Mouse (Mus musculus) myocyte (in vitro differentiated cells): ENCODE measurements around the gene Rce1. TPM values are rescaled to one million over a fixed set of nuclear protein-coding genes. Genes with fewer than 3 reads are reported as not detected.

Source experiments
- H3K27me3 ChIP-seq: one replicate; pipeline ENCODE4 v1.6.1; 2011; ENCODE audit not compliant: control insufficient read depth, insufficient read depth, insufficient read length
- H3K36me3 ChIP-seq: one replicate; pipeline ENCODE4 v1.6.1; 2011; ENCODE audit not compliant: control insufficient read depth, insufficient read depth
- H3K4me2 ChIP-seq: one replicate; pipeline ENCODE4 v1.6.1; 2011; ENCODE audit warnings: low read depth, control low read depth
- H3K4me3 ChIP-seq: one replicate; pipeline ENCODE4 v1.5.1; 2011; ENCODE audit warnings: mild to moderate bottlenecking, control low read depth, moderate library complexity
- H3K79me2 ChIP-seq: one replicate; pipeline ENCODE4 v1.6.1; 2011; ENCODE audit not compliant: control insufficient read depth, insufficient read depth
- H3ac ChIP-seq: one replicate; pipeline ENCODE4 v1.6.1; 2011; ENCODE audit not compliant: control insufficient read depth, insufficient read length
- CEBPB ChIP-seq: IDR thresholded peaks from 2 replicates; pipeline ENCODE4 v1.6.1; 2011; ENCODE audit warnings: mild to moderate bottlenecking, moderate library complexity; ENCODE audit not compliant: poor library complexity, insufficient read depth, severe bottlenecking
- E2F4 ChIP-seq: IDR thresholded peaks from one replicate; pipeline ENCODE4 v1.6.1; 2011; ENCODE audit warnings: mild to moderate bottlenecking, control low read depth, moderate library complexity; ENCODE audit not compliant: insufficient read depth
- MAX ChIP-seq: IDR thresholded peaks from one replicate; pipeline ENCODE4 v1.6.1; 2011; ENCODE audit warnings: low read depth, mild to moderate bottlenecking, control low read depth
- MYOD1 ChIP-seq, 3 experiments: IDR thresholded peaks; one replicate each; pipeline ENCODE4 v1.6.1; 2011; ENCODE audit warnings: control low read depth in 2 of 3, low read depth in 2 of 3, mild to moderate bottlenecking in 2 of 3, moderate library complexity in 1 of 3; ENCODE audit not compliant: insufficient read length in 2 of 3, control insufficient read depth in 1 of 3
- MYOG ChIP-seq, 3 experiments: IDR thresholded peaks; one replicate each; pipeline ENCODE4 v1.6.1; 2011; ENCODE audit warnings: control low read depth in 2 of 3, low read depth in 2 of 3, mild to moderate bottlenecking in 2 of 3; ENCODE audit not compliant: insufficient read length in 2 of 3, control insufficient read depth in 1 of 3, insufficient read depth in 1 of 3
- POLR2A ChIP-seq: IDR thresholded peaks from one replicate; pipeline ENCODE4 v1.6.1; 2011; ENCODE audit warnings: low read depth, mild to moderate bottlenecking, control low read depth, moderate library complexity; ENCODE audit not compliant: insufficient read length
- POLR2AphosphoS2 ChIP-seq: IDR thresholded peaks from one replicate; pipeline ENCODE4 v1.6.1; 2011; ENCODE audit warnings: low read depth, control low read depth; ENCODE audit not compliant: insufficient read length
- REST ChIP-seq: IDR thresholded peaks from one replicate; pipeline ENCODE4 v1.6.1; 2011; ENCODE audit warnings: mild to moderate bottlenecking, control low read depth, moderate library complexity; ENCODE audit not compliant: insufficient read depth, insufficient read length
- SRF ChIP-seq: IDR thresholded peaks from one replicate; pipeline ENCODE4 v1.6.1; 2011; ENCODE audit warnings: low read depth; ENCODE audit not compliant: control insufficient read depth, insufficient read length
- TCF12 ChIP-seq: IDR thresholded peaks from one replicate; pipeline ENCODE4 v1.6.1; 2011; ENCODE audit warnings: mild to moderate bottlenecking, control low read depth; ENCODE audit not compliant: poor library complexity, insufficient read depth, severe bottlenecking
- TCF3 ChIP-seq: IDR thresholded peaks from one replicate; pipeline ENCODE4 v1.6.1; 2011; ENCODE audit warnings: low read depth, control low read depth; ENCODE audit not compliant: insufficient read length
- USF1 ChIP-seq: IDR thresholded peaks from one replicate; pipeline ENCODE4 v1.6.1; 2011; ENCODE audit warnings: low read depth, mild to moderate bottlenecking, control low read depth, moderate library complexity
- polyA plus RNA-seq: library from polyadenylated mRNA; unstranded; fragments of >200 nt; fragmentation: generic; extraction: Trizol; gene quantifications from one replicate; pipeline ENCODE4 v1.2.1, GENCODE M21; 2012; ENCODE audit warnings: missing spikeins

Rce1 gene
- polyA plus RNA-seq, 1 experiment: 43.8 TPM

DNA sequence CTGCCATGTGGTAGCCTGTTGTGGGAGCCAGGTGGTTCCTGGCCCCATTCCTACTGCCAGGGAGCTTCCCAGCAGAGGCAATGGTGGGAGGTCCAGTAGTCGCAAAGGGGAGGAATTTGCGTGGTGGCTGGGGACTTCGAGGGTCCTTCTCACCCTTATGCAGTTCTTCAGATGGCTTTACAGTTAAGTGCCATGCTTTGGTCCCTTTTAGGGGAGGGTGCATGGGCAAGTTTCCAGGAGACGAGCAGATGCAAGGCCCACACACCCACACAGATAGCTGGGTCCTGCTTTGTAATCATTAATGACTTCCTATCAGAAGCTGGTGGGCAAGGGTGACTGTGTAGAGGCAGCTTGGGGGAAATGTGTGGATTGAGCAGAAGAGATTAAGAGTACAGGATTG lies 8.9 kb downstream of the Rce1 start:
- Histone ChIP-seq H3K79me2 (no peaks in the 10 kb centered on the region), H3K4me3 (peak overlapping the region; percentile 40), H3K36me3 (no peaks in the 10 kb centered on the region), H3K4me2 (peak overlapping the region; percentile 93), H3ac (no peak overlapping the region), H3K27me3 (no peaks in the 10 kb centered on the region)
- TF ChIP-seq E2F4: no peak
- no peak for TF ChIP-seq MYOD1 (IDR thresholded peaks at IDR 0.05; ENCODE audit: control insufficient read depth in 1 of 3, insufficient read length in 2 of 3, low read depth in 2 of 3)
- TF ChIP-seq REST: no peak
- no peak for TF ChIP-seq TCF12
- no peak for TF ChIP-seq USF1
- TF ChIP-seq MAX: no peak
- no peak for TF ChIP-seq POLR2AphosphoS2
- no peak for TF ChIP-seq POLR2A
- no peak for TF ChIP-seq TCF3
- TF ChIP-seq SRF: no peak
- no peak for TF ChIP-seq CEBPB
- no peak for TF ChIP-seq MYOG (IDR thresholded peaks at IDR 0.05; ENCODE audit: control insufficient read depth in 1 of 3, insufficient read depth in 1 of 3, insufficient read length in 2 of 3, low read depth in 2 of 3)

DNA sequence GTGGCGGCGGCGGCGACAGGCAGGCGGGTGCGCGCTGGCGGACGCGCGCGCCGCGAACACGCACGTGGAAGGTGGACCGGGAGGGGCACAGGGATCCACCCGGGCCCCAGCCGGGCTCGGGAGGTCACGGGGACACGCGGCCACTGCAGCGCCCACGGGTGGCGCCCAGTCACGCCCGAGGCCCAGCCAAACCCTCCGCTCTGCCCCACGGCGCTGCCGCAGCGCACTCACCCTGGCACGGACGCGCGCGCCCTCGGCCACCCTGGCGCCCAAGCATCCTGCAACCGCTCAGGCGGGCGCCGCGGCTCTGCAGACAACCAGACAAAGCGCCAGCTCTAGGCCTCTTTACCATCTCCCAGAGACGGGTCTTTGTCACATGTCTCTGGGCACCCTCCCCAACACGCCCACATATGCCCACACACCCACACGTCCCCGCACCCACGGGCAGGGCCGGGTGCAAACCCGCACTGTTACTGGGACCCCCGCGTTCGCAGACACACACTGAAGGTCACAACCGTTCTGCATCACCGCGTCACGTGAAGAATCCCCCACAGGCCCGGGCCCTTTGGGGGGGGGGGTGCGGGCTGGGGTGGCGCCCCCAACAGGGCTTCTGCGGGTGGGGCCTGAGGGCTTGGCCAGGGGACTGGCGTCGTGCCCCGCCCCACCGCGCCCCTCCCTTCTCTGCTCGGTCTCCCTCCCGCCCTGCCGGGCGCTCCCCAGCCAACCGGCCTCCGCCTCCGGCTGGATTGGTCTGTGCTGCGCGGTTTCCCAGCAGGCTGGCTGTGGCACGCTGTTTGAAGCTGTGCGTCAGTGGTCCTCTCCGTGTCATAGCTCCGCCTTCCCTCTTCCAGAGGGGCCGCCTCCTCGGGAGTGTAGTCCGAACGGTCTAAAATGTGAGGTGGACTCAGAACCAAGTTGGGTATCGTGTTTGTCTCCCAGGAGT lies 10.0 kb downstream of the Rce1 start, which contains the start of gene Lrfn4:
Lrfn4 (minus strand) TSS at position 517 of the 943 bp plus-strand sequence.
- peak within 1 kb of the TSS; percentile 40 for H3K4me3 ChIP-seq
- no peak for TF ChIP-seq SRF
- no peak for TF ChIP-seq REST
- no peak for TF ChIP-seq TCF12
- no peak for TF ChIP-seq MYOG (IDR thresholded peaks at IDR 0.05; ENCODE audit: control insufficient read depth in 1 of 3, insufficient read depth in 1 of 3, insufficient read length in 2 of 3, low read depth in 2 of 3)
- TF ChIP-seq E2F4: peak; percentile 67
- peak; percentile 76 for TF ChIP-seq POLR2A
- TF ChIP-seq POLR2AphosphoS2: peak; percentile 61
- no peak for TF ChIP-seq MAX
- no peak for TF ChIP-seq CEBPB
- peak in 1 of 3 experiments; percentile 28 for TF ChIP-seq MYOD1 (IDR thresholded peaks at IDR 0.05; ENCODE audit: control insufficient read depth in 1 of 3, insufficient read length in 2 of 3, low read depth in 2 of 3)
- no peak for TF ChIP-seq TCF3
- peak; percentile 42 for TF ChIP-seq USF1
- peak within 1 kb of the TSS; percentile 74 for H3ac ChIP-seq
- H3K27me3 ChIP-seq: no peaks in the 10 kb centered on the region
- peak within 1 kb of the TSS; percentile 93 for H3K4me2 ChIP-seq
- H3K79me2 ChIP-seq: no peaks in the 10 kb centered on the region
- no peaks in the 10 kb centered on the region for H3K36me3 ChIP-seq

GRCm38 (mm10) chr19:4614305-4615150 lies 10.9 kb downstream of the Rce1 start:
- Histone ChIP-seq H3ac (peak overlapping the region; percentile 74), H3K79me2 (no peaks in the 10 kb centered on the region), H3K36me3 (no peaks in the 10 kb centered on the region), H3K4me3 (peak overlapping the region; percentile 40), H3K27me3 (no peaks in the 10 kb centered on the region), H3K4me2 (peak overlapping the region; percentile 93)
- TF ChIP-seq E2F4: no peak
- no peak for TF ChIP-seq POLR2AphosphoS2

GRCm38 (mm10) chr19:4613464-4614304 lies 11.8 kb downstream of the Rce1 start:
- H3K36me3 ChIP-seq: no peaks in the 10 kb centered on the region
- H3K27me3 ChIP-seq: no peaks in the 10 kb centered on the region
- H3K4me2 ChIP-seq: no peak overlapping the region
- peak; percentile 17 for TF ChIP-seq POLR2A
- no peak for TF ChIP-seq CEBPB
- H3K4me3 ChIP-seq: peak overlapping the region; percentile 40
- H3ac ChIP-seq: no peak overlapping the region
- H3K79me2 ChIP-seq: no peaks in the 10 kb centered on the region
